Mouse (Mus musculus) small intestine, adult 2 months (tissue): ENCODE data around the gene Retreg1.

ENCODE experiments used
- CTCF ChIP-seq: fragments of 200-500 bp; IDR thresholded peaks from 2 replicates; pipeline ENCODE4 v1.5.1; 2012; ENCODE audit warnings: low read depth, mild to moderate bottlenecking, control low read depth, inconsistent platforms, low read length, moderate library complexity, mixed read lengths; ENCODE audit not compliant: insufficient replicate concordance, insufficient read length; ENCODE audit errors: extremely low read depth
- POLR2A ChIP-seq: fragments of 200-500 bp; IDR thresholded peaks from 2 replicates; pipeline ENCODE4 v1.6.1; 2012; ENCODE audit warnings: low read depth, mild to moderate bottlenecking, control low read depth, inconsistent platforms, low read length, moderate library complexity

DNA sequence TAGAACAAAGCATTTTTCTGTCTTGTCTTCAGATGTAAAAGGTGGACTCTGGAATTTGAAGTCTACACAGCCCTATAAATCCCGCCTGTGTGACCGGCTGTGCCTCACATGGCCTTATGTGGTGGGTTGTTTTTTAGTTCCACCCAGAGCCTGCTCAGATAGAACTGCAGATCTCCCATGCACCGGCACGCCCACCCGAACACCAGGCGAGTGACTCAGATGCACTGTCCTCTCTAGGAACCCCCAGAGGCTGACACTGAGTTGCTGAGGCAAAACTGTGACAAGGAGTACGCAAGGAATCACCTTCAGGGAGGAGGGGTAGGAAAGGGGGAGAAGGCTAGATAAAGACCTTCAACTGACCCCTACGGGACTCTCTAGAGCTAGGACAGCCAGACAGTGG lies 85.0 kb downstream of the Retreg1 start:
- TF ChIP-seq POLR2A (no peak), CTCF (no peak)
